ENCODE assay signal across 9 mouse cellular contexts in genomic region chr19:11349698-11350481, GRCm38 (mm10). TPM values are rescaled to one million over a fixed set of nuclear protein-coding genes. Genes with fewer than 3 reads are reported as not detected.
A peak's percentile ranks its signal among the peaks of the same experiment; 100 is the strongest.
DNase-seq lines count a peak whose midpoint lies in the region; ATAC-seq and TF ChIP-seq lines count a peak whose summit lies in the region.
"Had no signal": no experiment of that assay in that cellular context is flagged by ENCODE, and none has a peak within 500 bp of the region (broad histone marks: within the 10 kb centered on the region; RNA-seq: fewer than 3 reads in every experiment).

No protein-coding gene starts in this region.

- no peak overlapping the region for H3K4me2 ChIP-seq in forebrain, postnatal 0 days (ENCODE audit: low read depth)
- H3K4me2 ChIP-seq in forebrain, embryonic 15.5 days (replicated peaks): no peak overlapping the region
- H3K4me2 ChIP-seq: limb, embryonic 13.5 days had no signal

- H3K9me3 ChIP-seq in forebrain, postnatal 0 days (ENCODE audit: low read length): no peaks in the 10 kb centered on the region
- no peaks in the 10 kb centered on the region for H3K9me3 ChIP-seq in forebrain, embryonic 15.5 days
- H3K9me3 ChIP-seq: limb, embryonic 13.5 days had no signal

- ATAC-seq in forebrain, postnatal 0 days: no peak; the same call in 1 of the 2 replicates
- no peak for ATAC-seq in forebrain, embryonic 15.5 days (replicated peaks)

- H3K27ac ChIP-seq in macrophage: peak overlapping the region; percentile 64
- H3K27ac ChIP-seq in forebrain, postnatal 0 days (ENCODE audit: low read depth, low read length): no peak overlapping the region
- no peak overlapping the region for H3K27ac ChIP-seq in forebrain, embryonic 15.5 days (replicated peaks)
- H3K27ac ChIP-seq: limb, embryonic 13.5 days had no signal

- no peaks in the 10 kb centered on the region for H3K27me3 ChIP-seq in forebrain, postnatal 0 days (ENCODE audit: insufficient read depth, low read length)
- H3K27me3 ChIP-seq in forebrain, embryonic 15.5 days: no peaks in the 10 kb centered on the region
- H3K27me3 ChIP-seq: limb, embryonic 13.5 days had no signal

- no peak overlapping the region for H3K9ac ChIP-seq in forebrain, postnatal 0 days
- H3K9ac ChIP-seq in forebrain, embryonic 15.5 days (replicated peaks): no peak overlapping the region
- H3K9ac ChIP-seq: limb, embryonic 13.5 days had no signal

- 80% methylated on average over 7 of the region's 7 CpGs for WGBS in macrophage (ENCODE audit: missing documents)
- 60% methylated on average over 7 of the region's 7 CpGs for WGBS in forebrain, postnatal 0 days
- 60% methylated on average over 7 of the region's 7 CpGs for WGBS in forebrain, embryonic 15.5 days

- DNase-seq in gastrocnemius, adult 18-20 months (ENCODE audit: low spot score): peak; percentile 18
- DNase-seq in gastrocnemius, postnatal 10 days: no peak
- peak; percentile 2 to 14 for DNase-seq in right cerebral cortex, adult 2 months (ENCODE audit: low spot score in 2 of 2)
- DNase-seq in right cerebral cortex, postnatal 36 days (ENCODE audit: low spot score in 2 of 2): no peak
- DNase-seq in kidney, adult 8-10 months: peak; percentile 41 to 43
- DNase-seq in forebrain, postnatal 0 days: no peak

- no peaks in the 10 kb centered on the region for H3K79me2 ChIP-seq in macrophage (ENCODE audit: inconsistent target)

- no peaks in the 10 kb centered on the region for H3K36me3 ChIP-seq in macrophage (ENCODE audit: inconsistent target)
- H3K36me3 ChIP-seq in forebrain, postnatal 0 days (ENCODE audit: insufficient read depth): no peaks in the 10 kb centered on the region
- H3K36me3 ChIP-seq in forebrain, embryonic 15.5 days: no peaks in the 10 kb centered on the region
- H3K36me3 ChIP-seq: limb, embryonic 13.5 days had no signal

- H3K4me3 ChIP-seq in macrophage (ENCODE audit: inconsistent target): no peak overlapping the region
- H3K4me3 ChIP-seq in forebrain, postnatal 0 days (ENCODE audit: low read depth, low read length): no peak overlapping the region
- no peak overlapping the region for H3K4me3 ChIP-seq in forebrain, embryonic 15.5 days
- H3K4me3 ChIP-seq: limb, embryonic 13.5 days had no signal

- no peaks in the 10 kb centered on the region for H3K4me1 ChIP-seq in forebrain, postnatal 0 days (ENCODE audit: insufficient read depth)
- H3K4me1 ChIP-seq in forebrain, embryonic 15.5 days: no peaks in the 10 kb centered on the region

- TF ChIP-seq CTCF in forebrain, postnatal 0 days (IDR thresholded peaks at IDR 0.05; ENCODE audit: low read depth): no peak

RNA-seq across cellular contexts. Expression of gene Ms4a7, which starts 13.9 kb away (rescaled TPM):
- under 1 TPM; 0.32 to 0.76 TPM for total RNA-seq in gastrocnemius, adult 18-20 months (2021)
- 1 to 10 TPM; 1.3 to 1.8 TPM for total RNA-seq in gastrocnemius, postnatal 10 days (2021)
- 1,000 to 10,000 TPM in 13 of 26 experiments, 100 to 1,000 TPM in 13; 303 to 1,575 (median 1,009) TPM for total RNA-seq in macrophage (2018; cell fraction: chromatin; rRNA removed)
- 1,000 to 10,000 TPM in 25 of 26 experiments, 100 to 1,000 TPM in 1; 984 to 1,503 (median 1,237) TPM for total RNA-seq in macrophage (2018; cell fraction: cytosol; rRNA removed)
- total RNA-seq in macrophage (2018; cell fraction: nucleus; rRNA removed): 1,000 to 10,000 TPM in 23 of 26 experiments, 100 to 1,000 TPM in 3; 589 to 1,469 (median 1,159) TPM
- polyA plus RNA-seq in macrophage (2018): 1,229 to 1,780 TPM (median 1,290 TPM) in 3 replicates
- total RNA-seq in forebrain, postnatal 0 days (2014; rRNA removed): 0.77 and 1.1 TPM in 2 replicates
- 3.3 and 4.0 TPM in 2 replicates for polyA plus RNA-seq in forebrain, postnatal 0 days (2015; fragmentation: Nextera tagmentation; extraction: Ambion mirVana)
- polyA plus RNA-seq in forebrain, embryonic 15.5 days (2015; fragmentation: Nextera tagmentation; extraction: Ambion mirVana): 2.2 TPM in 2 replicates

RNA-seq across cellular contexts. Expression of gene Ms4a4a, which starts 25.4 kb away (rescaled TPM):
- total RNA-seq in gastrocnemius, adult 18-20 months (2021): 1 to 10 TPM; 1.9 TPM
- total RNA-seq in gastrocnemius, postnatal 10 days (2021): 1 to 10 TPM; 4.0 to 6.0 TPM
- total RNA-seq in macrophage (2018; cell fraction: chromatin; rRNA removed): 100 to 1,000 TPM in 14 of 26 experiments, 10 to 100 TPM in 12; 31.7 to 275 (median 102) TPM
- 100 to 1,000 TPM; 219 to 786 (median 517) TPM for total RNA-seq in macrophage (2018; cell fraction: cytosol; rRNA removed)
- 100 to 1,000 TPM; 115 to 503 (median 234) TPM for total RNA-seq in macrophage (2018; cell fraction: nucleus; rRNA removed)
- polyA plus RNA-seq in macrophage (2018): 260 to 797 TPM (median 552 TPM) in 3 replicates
- 1.2 TPM in 1 of 2 replicates, not detected in the other for total RNA-seq in forebrain, postnatal 0 days (2014; rRNA removed)
- 0.58 and 2.9 TPM in 2 replicates for polyA plus RNA-seq in forebrain, postnatal 0 days (2015; fragmentation: Nextera tagmentation; extraction: Ambion mirVana)
- 1.0 and 1.7 TPM in 2 replicates for polyA plus RNA-seq in forebrain, embryonic 15.5 days (2015; fragmentation: Nextera tagmentation; extraction: Ambion mirVana)

RNA-seq across cellular contexts. Expression of gene Ms4a14, which starts 35.6 kb away (rescaled TPM):
- total RNA-seq in gastrocnemius, adult 18-20 months (2021): under 1 TPM in 1 of 2 experiments, not detected in 1; 0.05 TPM
- under 1 TPM; 0.12 to 0.25 TPM for total RNA-seq in gastrocnemius, postnatal 10 days (2021)
- total RNA-seq in macrophage (2018; cell fraction: chromatin; rRNA removed): 100 to 1,000 TPM; 120 to 991 (median 624) TPM
- 100 to 1,000 TPM in 2 of 26 experiments, 10 to 100 TPM in 24; 24.9 to 106 (median 61.5) TPM for total RNA-seq in macrophage (2018; cell fraction: cytosol; rRNA removed)
- total RNA-seq in macrophage (2018; cell fraction: nucleus; rRNA removed): 100 to 1,000 TPM; 172 to 781 (median 506) TPM
- polyA plus RNA-seq in macrophage (2018): 36.7 to 102 TPM (median 69.8 TPM) in 3 replicates
- not detected in 2 replicates for total RNA-seq in forebrain, postnatal 0 days (2014; rRNA removed)
- 0.08 TPM in 1 of 2 replicates, not detected in the other for polyA plus RNA-seq in forebrain, postnatal 0 days (2015; fragmentation: Nextera tagmentation; extraction: Ambion mirVana)
- polyA plus RNA-seq in forebrain, embryonic 15.5 days (2015; fragmentation: Nextera tagmentation; extraction: Ambion mirVana): 0.05 TPM in 1 of 2 replicates, not detected in the other
- polyA plus RNA-seq: limb, embryonic 13.5 days had no signal

RNA-seq across cellular contexts. Expression of gene Ms4a4c, which starts 54.7 kb away (rescaled TPM):
- total RNA-seq in gastrocnemius, adult 18-20 months (2021): not detected
- total RNA-seq in gastrocnemius, postnatal 10 days (2021): not detected
- total RNA-seq in macrophage (2018; cell fraction: chromatin; rRNA removed): 100 to 1,000 TPM in 13 of 26 experiments, 10 to 100 TPM in 3, 1 to 10 TPM in 10; 1.9 to 676 (median 81.3) TPM
- 1,000 to 10,000 TPM in 13 of 26 experiments, 10 to 100 TPM in 13; 37.0 to 2,129 (median 675) TPM for total RNA-seq in macrophage (2018; cell fraction: cytosol; rRNA removed)
- 1,000 to 10,000 TPM in 1 of 26 experiments, 100 to 1,000 TPM in 12, 10 to 100 TPM in 12, 1 to 10 TPM in 1; 9.8 to 1,205 (median 268) TPM for total RNA-seq in macrophage (2018; cell fraction: nucleus; rRNA removed)
- 43.4 to 183 TPM (median 71.1 TPM) in 3 replicates for polyA plus RNA-seq in macrophage (2018)
- not detected in 2 replicates for total RNA-seq in forebrain, postnatal 0 days (2014; rRNA removed)
- 0.16 TPM in 1 of 2 replicates, not detected in the other for polyA plus RNA-seq in forebrain, postnatal 0 days (2015; fragmentation: Nextera tagmentation; extraction: Ambion mirVana)
- 0.19 and 0.53 TPM in 2 replicates for polyA plus RNA-seq in forebrain, embryonic 15.5 days (2015; fragmentation: Nextera tagmentation; extraction: Ambion mirVana)

Comparison
In these comparisons a context has a peak if more than half of its experiments do, and no peak if none do; other contexts are left out.
1. DNase-seq: peak in gastrocnemius, adult 18-20 months (single experiment), right cerebral cortex, adult 2 months (2 of 2) and kidney, adult 8-10 months (2 of 2); none in gastrocnemius, postnatal 10 days (single experiment), right cerebral cortex, postnatal 36 days (0 of 2) and forebrain, postnatal 0 days (single experiment).